Mouse (Mus musculus) spleen, postnatal 14 days (tissue): Measurements from ENCODE around the gene Ntsr1.
A peak's percentile ranks its signal among the peaks of the same experiment; 100 is the strongest.

Source experiments
- DNase-seq, 2 experiments: peaks; one replicate each; pipeline ENCODE4 v3.0.0; 2021 to 2022; ENCODE audit warnings: low spot score in 2 of 2

Ntsr1 gene

DNA sequence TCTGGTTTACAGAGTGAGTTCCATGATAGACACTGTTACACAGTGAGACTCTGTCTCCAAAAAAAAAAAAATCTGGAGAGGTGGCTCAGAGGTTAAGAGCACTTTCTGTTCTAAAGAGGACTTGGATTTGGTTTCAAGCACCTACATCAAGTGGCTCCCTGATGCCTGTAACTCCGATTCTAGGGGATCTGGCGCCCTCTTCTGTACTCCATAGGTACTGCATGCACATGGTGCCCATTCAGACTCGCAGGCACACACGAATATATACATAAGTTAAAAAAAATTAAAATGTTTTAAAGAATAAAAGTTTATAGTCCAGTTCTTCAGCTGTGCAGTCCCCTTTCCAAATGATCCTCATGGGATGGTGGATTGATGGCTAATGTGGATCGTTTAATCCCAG lies 60.5 kb downstream of the Ntsr1 start:
- DNase-seq = no peak

DNA sequence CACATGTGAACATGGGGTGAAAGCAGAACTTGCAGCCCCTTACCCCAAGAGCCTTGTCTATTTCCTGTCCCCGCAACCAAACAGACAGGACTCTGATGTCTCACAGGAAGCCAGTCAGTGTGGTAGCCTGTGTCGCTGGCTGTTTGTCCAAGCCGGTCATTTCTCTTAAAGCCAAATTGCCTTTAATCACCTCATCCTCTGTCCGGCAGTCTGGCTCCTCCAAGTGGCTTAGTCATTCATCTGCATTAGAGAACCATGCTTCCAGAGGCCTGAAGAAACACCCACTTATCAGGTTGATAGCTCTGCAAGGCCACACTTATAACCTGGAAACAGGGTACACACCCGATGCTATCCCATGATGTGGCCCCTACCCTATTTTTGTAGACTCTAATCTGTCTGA lies 62.4 kb downstream of the Ntsr1 start:
- no peak for DNase-seq

GRCm38 (mm10) chr2:180563296-180563695 lies 63.5 kb downstream of the Ntsr1 start:
- no peak for DNase-seq

DNA sequence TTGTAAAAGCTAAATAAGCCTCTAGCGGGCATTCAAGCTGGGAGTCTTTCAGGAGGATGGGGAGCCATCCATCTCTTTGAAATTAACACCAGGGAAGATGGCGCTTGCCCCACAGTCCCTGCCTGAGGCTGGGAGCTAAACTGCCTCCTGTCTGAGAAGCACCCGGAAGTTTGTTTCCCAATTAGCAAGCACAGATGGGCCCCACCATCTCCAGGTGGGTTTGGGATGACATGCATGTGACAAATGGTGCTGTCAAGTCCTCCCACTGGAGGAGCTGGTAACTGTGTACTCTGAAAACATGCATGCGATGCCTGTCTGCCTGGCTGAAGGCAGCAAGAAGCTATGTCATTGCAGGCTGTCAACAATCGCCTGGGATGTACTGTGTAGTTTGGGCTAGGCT lies 64.1 kb downstream of the Ntsr1 start:
- no peak for DNase-seq

- DNase-seq = peak in 1 of 2 experiments; percentile 42
Observed at GRCm38 (mm10) chr2:180566240-180566913, 66.6 kb downstream of the Ntsr1 start.

DNA sequence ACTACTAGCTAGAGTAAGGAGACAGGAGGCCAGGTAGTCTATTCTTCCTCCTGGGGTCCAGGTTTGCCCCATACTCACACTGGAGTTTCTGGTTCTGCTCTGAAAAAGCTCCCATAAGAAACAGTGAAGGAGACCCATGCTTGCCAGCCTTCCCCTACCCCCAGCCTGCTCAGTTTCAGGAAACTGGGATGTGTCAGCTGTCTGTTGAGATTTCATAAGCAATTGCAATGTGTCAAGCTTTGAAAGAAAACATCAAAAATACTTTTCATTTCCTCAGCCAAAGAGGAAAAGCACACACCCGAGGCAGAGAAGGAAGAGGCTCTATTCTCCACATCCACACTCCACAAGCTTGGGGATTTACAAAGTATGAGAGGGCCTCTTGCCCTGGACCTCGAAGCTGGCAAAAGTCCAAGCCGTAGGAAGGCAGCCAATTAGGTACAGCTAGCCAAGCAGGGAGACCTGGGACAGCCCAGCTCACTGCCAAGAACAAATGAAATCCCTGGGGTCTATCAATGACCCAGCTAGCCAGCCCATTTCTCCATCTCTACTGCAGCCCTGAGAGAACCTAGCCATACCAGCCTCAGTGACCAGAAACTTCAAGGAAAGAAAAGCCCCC lies 69.4 kb downstream of the Ntsr1 start:
- no peak for DNase-seq

DNA sequence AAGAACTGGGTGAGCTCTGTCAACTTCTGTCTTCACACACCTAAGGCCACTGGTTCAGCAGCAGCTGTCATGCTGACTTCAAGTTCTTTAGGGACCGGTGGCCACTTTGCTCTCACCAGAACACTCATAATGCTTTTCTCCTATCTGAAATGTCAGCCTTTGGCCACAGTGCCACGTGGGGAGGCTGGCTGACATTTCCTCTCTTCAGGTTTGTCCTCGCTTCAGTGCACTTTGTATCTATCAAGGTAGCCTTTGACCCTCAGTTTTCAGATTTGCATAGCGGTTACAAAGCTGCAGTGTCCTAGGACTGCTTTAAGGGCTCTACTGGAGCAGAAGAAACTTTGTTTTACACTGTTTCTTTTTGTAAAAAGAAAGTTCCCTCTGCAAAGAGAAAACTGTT lies 76.7 kb downstream of the Ntsr1 start:
- no peak for DNase-seq

DNA sequence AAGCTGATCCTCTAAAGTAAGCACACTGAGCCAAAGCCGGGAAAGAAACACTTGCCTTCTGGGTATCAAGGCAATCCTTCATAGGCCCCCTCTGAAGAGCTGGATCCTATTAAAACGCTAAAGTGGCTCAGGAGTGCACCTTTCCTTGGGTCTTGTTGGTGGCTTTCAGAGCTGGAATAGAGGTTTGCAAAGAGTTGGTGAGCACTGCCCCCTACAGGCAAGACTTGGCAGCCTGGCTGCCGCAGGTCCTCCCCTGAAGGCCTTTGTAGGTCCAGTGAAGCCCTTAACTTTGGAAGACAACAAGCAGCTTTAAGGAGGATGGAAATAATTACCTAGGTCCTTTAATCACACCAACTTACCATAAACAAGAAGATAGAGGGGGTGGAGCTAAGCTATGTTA lies 78.9 kb downstream of the Ntsr1 start:
- peak in 1 of 2 experiments; percentile 61 for DNase-seq

- DNase-seq = no peak
Observed at GRCm38 (mm10) chr2:180581002-180581401, 81.2 kb downstream of the Ntsr1 start, which contains the start of gene Mrgbp. Gene Mrgbp, plus strand, starts transcription at chr2:180581304.

GRCm38 (mm10) chr2:180582481-180583153 lies 82.8 kb downstream of the Ntsr1 start:
- peak; percentile 97 to 99 for DNase-seq

DNA sequence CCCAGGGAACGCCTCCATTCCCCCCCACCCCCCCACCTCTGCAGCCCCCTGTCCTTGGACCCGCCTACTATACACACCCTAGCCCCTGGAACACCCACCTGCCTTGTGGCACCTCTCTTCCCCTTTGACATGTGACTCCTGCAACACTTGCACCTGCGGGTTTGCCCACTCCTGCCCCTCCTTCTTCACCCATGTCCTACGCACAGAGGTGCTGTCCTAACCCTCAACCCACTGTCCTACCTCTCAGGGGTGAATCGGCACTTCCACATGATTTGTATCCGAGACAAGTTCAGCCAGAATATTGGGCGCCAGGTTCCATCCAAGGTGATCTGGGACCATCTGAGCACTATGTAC lies 83.4 kb downstream of the Ntsr1 start:
- peak in 1 of 2 experiments; percentile 11 for DNase-seq

DNA sequence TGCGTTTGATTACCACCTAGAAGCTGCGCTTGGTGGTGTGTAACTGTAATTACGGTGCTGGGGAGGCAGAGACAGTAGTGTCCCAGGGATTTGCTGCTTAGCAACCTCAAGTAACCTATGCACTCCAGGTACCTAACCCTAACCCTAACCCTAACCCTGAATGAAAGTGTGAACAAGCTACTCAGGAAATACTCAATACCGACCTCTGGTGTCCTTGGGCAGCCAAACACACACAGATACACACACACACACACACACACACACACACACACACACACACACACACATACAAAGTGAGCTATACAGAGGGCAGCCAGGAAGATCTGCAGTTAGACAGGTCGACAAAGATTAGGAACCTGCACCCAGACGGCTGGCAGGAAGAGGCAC lies 89.0 kb downstream of the Ntsr1 start:
- no peak for DNase-seq

GRCm38 (mm10) chr2:180589123-180589831 lies 89.5 kb downstream of the Ntsr1 start, which contains the start of gene Ogfr:
Gene Ogfr, plus strand, starts transcription at chr2:180589245.
- peak; percentile 63 to 75 for DNase-seq
